Mouse (Mus musculus): ENCODE measurements at regions not wholly inside any gene's neighbourhood (a gene's known extent, or its start where the extent isn't known, plus 50 kb on each side); places are given as distances from the start of the nearest gene placed in this dataset.
A peak's percentile ranks its signal among the peaks of the same experiment; 100 is the strongest.

DNA sequence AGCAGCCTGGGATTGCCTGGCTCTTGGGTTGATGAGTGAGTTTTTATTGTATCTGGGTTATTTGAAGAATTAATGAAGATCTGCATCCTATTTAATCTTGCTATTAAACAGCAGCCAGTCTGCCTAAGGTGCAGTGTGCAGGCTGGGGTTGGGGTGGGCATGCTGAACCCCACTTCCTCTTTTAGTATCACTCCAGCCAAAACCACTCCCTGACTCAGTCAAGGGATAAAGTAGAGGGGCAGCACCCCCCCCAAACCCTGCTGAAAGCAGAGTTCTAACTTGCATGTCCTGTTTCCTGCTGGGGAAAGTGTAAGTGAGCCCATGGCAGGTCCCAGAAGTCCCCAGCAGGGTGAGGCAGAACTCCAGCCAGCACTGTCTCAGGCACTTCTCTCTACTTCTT lies 292.7 kb upstream of the Rtl1 start:
- no peak for DNase-seq

DNA sequence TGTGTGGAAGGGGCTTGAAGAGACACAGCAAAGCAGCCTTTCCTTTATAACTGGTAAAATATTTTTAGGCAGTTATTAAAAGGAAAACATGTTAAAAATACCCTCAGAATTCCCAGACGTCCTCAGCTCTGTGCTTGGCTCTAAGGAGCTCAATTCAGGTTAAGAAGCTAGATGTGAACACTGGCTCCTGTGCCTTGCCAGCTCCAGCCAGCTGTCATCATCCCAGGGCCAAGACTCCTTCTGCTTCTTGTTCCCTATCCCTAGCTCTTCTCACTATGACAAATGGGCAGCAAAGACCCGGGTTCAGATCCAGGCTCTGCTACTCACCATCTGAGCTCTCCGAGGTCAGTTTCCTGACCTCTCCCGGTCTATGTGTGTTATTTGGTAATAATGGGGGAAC lies 293.5 kb upstream of the Rtl1 start:
- DNase-seq, result no peak

DNA sequence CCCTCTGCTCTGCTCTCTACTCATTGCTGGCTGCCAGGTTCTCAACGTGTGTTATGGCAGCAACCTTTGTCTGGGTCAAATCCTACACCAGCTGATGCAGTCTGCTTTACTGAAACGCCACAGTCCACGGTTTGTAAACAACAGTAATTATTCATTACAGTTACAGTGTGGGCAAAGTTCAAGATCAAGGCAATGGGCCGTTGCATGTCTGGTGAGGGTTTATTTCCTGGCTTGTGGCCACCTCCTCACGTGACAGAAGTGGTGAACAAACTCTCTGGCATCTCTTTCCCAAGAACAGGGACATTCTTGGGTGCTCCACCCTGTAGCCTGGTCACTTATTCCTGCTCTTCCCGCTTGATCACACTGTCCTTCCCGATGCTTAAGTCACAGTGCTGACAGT lies 295.3 kb upstream of the Rtl1 start:
- no peak for DNase-seq

DNA sequence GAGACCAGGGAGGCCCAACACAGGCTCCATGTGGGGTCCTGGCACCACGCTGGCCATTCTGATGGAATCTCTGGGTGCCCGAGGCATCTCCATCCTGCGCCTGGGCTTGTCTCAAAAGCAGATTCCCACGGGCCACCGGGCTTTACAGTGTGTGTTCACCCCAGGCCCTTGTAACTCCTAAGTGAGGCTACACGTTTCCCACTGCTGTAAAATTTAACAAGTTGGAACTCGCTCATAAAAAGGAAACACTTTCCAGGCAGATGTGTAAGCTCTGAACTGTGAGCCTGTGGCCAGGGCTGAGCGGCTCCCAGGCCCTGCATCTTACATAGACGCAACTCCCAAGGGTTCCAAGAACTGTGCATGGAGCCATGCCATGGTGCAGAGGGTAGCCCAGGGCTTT lies 296.3 kb upstream of the Rtl1 start:
- no peak for DNase-seq

DNA sequence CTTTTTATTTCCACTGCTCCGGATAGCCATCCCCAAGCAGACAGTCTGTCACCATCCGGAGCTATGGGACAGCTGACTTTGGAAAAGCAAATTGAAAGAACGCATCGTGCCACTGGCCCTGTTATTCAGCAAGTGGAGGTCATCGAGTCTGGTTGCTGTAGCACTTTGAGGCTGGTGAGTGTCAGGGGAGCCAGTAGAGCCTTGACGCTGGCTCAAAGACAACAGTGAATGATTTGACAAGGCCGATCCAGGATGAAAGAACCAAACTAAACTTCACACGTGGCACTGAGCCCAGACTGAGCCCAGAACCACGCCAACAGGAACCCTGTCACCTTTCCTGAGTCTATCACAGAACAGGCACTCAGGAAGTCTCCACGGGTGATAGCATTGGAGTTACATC lies 296.8 kb upstream of the Rtl1 start:
- DNase-seq, result no peak

DNA sequence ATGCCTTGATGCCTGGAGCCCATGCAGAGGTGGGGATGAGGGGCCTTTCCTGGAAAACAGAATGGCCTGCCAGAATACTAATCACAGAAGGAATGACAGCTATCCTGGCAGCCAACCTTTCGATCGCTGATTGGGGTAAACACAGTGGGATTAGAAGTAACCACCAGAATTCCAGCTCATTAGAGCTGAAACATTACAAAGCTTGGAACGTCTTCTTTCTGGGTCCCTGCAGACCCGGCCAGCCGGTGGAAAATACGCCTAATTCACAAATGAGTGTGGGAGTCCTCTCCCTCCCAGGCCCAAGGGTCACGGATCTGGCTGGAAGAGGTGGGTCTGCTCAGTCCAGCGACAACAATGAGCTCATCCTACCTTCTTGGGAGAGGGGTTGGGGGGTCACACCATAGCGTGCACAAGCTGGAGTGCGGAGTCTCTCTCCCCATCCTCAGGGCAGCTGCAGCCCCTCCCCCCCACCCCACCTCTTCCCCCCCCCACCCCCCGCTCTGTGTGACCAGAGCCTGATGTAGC lies 297.8 kb upstream of the Rtl1 start:
- no peak for DNase-seq

DNA sequence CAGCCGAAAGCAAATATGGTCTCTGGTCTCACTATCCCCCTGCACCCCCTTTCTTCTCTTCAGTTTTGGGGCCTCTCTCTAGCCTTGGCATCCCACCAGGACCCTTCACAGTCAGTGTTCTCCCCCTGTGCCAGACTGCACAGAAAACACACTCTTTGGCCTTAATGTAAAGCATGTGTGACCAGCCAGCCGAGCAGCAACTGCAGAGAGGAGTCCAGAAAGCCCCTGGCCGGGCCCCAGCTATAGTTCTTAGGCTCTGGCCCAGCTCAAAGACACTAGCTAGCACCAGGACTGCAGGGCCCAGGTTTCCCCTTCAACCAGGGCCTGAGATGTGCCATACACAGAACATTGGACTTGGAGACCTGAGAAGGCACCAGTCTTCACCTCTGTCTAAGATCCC lies 299.3 kb upstream of the Rtl1 start:
- no peak for DNase-seq

DNA sequence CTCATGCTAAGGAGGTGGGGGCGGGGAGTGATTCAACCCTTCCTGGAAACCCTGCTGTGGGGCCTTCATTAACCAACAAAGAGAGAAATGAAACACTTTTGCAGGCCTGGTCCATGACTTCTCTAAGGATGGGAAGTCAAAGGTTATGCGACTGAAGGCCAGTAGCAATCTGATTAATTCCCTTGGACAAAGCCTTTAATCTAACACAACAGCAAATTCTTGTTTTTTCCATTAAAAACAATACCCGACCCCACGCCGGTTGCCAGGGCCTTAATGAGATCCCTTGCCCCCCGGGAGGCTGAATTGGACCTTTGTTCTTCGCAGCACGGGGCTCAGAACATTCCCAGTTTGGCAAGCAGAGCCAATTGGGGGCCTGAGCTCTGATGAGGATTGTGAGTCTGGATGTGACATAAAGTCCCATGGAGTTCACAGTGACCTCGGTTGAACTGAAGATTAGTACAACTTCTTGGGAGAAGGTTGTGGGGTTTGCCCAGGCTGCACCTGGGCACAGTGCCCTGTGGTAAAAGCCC lies 310.9 kb upstream of the Rtl1 start:
- no peak for DNase-seq

DNA sequence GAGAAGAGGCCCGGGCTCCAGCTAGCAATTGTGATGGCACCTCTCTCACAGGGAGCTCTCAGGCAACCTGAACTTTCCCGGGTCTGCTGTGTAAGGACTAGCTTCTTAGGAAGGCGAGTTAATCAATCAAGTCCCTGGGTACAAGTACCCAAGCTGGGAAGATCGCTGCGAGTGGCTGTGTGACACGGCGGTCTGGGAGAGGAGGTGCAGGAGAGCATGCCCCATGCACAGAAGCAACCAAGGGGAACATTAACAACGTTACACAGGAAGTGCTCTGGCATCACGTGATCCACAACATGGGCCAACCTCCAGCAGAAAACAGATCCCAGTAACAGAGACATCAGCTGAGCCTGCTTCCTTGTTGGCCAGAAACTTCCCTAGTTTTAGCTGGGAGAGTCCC lies 311.4 kb upstream of the Rtl1 start:
- no peak for DNase-seq

DNA sequence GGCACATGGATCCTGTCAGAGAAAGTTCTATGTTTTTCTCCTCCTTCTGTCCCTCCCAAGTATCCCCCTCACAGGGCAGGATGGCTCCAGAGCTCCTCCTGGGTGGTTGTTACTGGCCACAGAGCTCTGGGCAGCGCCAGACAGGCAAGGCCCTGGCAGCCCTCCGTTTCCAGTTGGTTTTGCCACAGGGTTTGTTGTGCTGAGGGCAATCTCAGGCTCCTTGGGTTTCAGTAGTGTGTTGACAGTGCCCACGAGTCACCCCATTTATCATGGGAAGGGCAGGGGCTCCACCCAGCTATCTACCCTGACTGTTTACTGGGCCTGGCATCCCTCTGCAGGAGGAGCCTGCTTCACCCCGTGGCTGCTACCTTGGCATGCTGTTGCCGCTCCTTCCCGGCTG lies 317.6 kb upstream of the Rtl1 start:
- DNase-seq, result no peak

DNA sequence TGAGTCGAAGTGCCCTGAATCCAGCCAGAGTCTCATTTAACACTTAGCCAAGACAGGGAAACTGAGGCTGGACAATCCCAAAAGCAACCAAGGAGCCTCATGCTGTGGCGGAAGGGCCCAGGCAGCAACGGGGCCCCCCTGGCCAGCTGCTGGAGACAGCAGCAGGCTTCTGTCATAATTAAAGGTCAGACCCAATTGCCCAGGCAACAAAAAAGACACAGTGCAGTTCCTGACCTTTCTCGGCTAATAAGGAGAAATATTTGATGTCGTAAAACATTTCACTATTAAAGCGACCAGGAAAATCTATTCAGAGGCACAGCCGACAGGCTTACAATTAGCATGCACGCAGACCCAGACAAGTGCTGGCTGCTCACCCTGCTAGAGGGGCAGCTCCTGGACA lies 318.8 kb upstream of the Rtl1 start:
- DNase-seq, result no peak

DNA sequence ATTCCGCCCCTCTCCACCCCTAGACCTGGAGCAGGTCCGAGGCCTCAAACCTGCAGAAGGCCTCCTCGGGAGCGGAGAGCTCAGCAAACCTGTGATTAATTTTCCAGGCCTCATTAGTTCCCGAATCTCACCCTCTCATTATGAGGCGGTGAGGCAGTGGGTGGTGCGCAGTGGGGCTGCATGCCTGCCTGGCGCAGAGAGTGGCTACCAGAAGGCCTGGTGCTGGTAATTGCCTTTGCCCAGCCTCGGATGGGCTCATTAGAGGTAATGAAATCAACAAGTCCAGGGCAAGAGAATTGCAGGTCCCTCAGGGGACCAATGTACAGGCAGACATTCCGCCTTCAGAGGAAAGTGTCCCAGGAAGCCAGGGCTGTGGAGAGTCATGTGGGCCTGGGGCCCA lies 322.0 kb upstream of the Rtl1 start:
- no peak for DNase-seq

DNA sequence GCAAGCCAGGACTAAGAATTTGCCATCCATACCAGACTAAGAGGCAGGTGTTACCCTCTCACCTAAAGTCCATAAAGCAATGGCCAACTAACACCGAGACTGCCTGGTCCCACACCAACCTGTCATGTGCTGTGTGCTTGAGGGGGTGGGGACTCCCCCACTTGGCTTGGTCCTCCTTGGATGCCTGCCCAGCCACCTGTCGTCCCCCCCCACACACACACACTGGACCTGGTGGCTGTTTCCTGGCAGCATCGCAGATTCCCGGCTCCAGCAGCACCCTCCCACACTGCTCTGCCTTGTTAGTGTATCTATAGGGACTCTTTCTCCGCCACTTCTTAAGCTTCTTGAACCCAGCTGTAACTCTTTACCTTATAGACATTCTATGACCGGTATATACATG lies 325.7 kb upstream of the Rtl1 start:
- peak; percentile 17 to 39 for DNase-seq

DNA sequence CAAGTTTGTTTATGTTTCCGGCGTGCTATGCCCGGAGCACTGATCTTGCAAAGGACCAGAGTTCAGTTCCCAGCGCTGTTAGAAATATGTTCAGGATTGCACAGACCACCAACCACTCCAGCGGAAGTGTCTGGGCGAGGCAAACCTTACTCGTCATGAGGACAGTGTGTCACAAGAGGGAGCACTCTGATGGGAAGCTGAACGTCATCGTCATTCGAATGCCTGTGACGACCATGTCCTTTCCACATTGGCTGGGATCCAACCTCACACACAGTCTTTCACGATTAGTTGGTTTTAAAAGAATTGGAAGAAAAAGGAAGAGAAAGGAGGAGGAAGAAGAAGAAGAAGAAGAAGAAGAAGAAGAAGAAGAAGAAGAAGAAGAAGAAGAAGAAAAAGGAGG lies 326.5 kb upstream of the Rtl1 start:
- DNase-seq, result no peak

DNA sequence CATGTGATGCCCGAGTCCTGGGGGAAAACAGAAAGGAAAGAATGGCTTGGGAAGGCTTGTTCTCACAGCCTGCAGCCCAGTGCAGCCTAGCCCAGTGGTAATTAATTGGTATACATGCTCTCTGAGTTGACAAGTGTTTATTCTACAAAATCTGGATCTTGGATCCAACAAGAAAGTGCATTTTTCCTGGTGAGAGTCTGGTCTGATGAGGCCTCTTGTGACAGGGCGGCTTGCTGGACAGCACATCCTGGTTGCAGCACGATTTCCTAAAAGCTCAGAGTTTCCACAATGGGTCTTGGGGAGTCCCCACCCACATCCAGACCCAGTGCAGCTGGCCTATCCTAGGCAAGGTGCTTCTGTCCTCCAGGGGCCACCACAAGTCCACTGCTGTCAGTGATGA lies 332.7 kb upstream of the Dio3 start:
- DNase-seq, result no peak

DNA sequence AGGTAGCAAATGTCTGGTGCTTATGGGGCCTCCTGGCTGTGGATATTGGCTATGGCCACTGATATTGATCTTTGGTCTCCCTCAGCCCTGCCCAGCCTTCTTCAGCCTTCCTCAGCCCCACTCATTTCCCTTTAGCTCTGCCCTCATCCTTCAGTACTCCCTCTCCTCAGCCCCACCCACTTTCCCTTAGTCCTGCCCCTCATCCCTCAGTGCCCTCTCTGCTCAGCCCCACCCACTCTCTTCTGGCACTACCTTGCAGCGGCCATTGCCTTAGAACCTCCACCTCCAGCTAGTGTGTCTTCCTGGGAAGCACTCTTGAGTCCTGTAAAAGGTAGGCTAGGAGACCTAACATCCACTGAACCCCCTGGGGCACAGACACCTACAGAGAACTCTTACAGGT lies 331.9 kb upstream of the Dio3 start:
- no peak for DNase-seq

DNA sequence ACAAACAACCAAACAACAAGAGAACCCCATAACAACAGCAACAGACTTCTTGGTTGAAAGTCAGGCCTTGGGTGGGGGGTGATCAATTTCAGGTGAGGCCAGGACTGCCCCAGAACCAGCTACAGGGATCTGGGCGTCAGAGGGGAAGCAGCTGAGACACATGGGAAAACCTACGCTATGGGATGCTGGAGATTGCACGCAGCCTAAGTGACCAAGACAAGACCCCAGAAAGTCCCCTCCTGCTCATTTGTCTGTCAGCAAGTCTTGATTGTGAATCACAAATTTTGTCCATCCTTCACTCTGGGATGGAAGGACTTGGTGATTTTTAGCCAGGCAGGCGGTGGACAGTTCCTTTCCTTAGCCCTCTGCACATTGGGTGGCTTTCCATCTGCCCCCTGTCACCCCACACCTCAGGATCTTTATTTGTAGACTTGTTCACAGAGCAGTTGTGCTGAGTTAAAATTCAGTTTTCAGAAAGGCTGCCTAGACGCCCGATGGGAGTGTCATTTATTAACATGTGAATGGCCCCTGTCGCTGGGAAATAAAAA lies 330.9 kb upstream of the Dio3 start:
- no peak for DNase-seq

DNA sequence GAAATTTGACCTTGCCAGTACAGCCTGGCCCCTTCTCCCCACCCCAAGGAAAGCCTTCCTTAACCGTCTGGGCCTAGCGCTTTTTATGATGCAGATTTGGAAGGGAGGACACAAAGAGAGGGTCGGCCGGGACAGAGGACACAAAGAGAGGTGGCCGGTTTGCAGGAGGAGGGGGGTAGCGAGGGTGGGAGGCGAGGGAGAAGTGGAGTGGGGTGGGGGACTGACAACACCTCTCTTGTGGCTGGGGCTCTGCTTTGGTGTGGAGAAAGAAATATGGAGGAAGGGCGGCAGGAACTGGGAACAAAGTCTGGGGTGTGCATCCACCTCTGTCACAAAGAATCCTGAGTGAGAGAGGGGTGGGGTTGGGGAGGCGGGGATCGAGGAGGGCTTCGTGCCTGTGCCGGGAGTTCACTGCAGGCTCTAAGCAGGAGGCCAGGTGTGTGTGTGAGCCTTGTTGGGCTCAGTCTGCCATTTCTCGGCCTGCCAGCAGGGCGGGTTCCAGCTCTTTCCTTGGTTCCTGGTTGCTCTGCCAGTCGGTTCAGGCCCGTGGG lies 330.4 kb upstream of the Dio3 start:
- DNase-seq, result no peak

DNA sequence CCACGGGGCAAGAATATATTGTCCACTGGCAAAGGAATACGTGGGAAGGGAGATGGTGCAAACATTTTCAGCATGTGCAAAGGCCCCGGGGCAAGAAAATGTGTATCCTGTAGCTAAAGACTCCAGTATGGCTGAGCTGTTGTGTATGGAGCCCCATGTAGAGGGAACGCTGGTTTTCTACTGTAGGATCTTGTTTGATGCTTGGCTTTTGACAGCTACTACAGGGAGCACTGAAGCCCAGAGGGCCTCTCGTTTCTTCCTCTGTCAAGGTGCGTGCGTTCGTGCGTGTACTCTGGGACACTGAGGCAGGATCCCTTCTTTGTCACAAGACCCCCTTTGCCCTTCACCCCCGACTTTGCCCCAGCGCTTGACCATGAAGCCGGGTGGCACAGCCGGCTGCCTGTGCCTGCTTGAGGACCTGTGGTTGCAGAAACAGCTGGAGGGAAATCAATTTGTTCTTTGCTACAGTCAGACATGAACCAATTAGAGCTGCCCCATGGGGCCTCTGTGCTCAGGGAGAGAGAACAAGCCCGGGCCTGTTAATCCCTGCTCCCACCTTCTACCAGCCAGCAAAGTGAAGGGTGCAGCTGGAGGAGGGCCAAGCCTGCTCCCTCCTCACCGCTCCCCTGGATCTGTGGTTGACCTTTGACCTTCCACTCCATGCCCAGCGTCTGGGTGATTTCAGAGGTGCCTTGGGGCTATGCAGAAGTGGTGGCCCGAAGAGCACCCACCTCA lies 329.5 kb upstream of the Dio3 start:
- DNase-seq, result no peak

DNA sequence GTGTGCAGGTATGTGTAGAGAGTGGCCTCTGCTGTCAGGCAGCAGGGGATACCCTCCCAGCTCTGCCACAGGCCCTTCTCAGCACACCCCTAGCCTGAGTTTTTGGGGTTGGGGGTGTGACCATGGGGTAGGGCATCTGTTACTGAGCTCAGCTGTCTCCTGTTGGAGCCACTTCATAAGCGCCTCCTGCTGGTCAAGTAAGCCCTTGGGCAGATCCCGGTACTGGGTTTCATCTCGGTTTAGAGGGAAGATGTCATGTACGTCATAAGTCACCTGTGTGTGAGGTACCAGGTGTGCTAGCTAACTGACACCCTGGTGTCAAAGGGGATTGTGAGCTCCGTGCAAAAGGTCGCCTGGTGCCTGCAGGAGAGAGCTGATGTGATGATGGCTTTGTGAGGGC lies 328.2 kb upstream of the Dio3 start:
- no peak for DNase-seq

DNA sequence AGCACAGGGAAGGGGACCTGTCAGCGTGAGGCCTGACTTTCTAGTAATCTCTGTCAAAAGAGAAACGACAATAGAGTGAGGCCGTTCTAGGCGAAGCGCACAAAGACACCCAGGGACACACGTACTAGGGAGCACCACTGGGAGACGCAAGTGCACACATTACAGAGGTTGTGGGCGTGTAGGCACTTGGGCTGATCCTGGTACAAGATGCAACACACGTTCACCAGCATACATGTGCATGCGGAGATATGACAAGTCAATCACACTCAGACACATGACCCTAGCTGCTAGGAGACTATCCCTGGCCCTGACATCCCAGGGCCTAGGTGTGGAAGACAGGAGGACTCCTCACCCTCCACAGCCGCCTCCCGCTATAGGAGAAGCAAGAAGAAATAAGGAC lies 327.4 kb upstream of the Dio3 start:
- DNase-seq, result no peak

DNA sequence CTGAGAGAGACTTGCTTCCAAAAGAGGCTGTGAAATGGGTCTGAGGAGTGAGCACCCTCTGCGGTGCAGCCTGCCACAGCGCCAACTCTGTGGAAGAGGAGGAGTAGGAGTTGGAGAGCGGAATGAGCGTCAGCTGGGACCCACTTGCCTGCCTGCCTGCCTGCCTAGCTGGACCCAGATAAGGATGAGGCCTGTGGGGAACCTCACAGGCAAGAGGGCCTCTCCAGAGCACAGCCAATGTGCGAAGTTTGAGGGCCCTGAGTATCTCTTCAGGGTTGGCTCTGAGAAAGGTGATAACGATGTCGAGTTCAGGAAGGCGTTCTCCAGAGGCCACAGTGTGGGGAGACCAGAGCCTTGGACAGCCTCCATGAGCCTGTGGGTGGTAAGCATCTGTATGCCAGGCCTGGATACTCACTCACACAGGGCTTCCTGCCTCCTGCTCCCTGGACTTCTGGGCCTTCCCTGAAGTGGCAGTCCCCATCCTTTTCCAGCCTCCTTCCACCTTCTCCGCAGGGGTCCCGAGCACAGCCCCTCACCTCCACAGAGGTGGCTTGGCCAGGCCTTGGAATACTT lies 326.9 kb upstream of the Dio3 start:
- DNase-seq, result no peak

DNA sequence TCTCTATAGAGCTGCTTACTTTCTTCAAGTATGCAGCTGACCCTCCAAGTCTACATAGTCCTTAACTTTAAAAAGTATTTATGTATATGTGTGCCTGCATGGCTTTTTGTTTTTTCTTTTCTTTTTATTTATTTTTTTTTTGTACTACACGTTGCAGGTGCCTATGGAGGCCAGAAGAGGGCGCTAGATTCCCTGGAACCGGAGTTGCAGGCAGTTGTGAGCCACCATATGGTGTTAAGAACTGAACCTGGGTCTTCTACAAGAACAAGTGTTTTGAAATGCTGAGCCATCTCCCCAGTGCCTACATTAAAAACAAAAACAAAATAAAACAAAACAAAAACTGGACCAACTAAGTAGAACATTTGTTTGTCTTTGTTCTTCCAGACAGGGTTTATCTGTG lies 325.9 kb upstream of the Dio3 start:
- DNase-seq, result no peak

DNA sequence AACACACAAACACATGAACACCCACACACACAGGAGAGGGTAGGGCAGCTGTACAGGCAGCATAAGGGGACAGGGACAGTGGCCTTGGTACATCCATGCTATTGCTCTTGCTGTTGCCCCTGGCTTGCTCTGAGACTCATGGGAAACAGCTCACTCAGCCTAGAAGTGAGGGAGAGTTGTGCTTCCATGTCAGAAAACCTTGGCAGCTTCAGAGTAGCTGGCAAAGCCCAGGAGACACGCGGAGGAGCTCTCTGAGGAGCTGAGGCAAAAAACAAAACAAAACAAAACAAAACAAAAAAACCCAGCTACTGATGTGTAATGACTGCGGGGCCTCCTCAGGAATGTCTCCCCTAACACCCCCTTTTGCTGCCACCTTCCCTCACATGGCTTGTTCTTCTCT lies 321.6 kb upstream of the Dio3 start:
- no peak for DNase-seq

Measured in cerebellum, postnatal 25 days (tissue).